Mouse (Mus musculus) megakaryocyte progenitor cell, adult 5-6 weeks (primary cell): ENCODE measurements at regions not wholly inside any gene's neighbourhood (a gene's known extent, or its start where the extent isn't known, plus 50 kb on each side); places are given as distances from the start of the nearest gene placed in this dataset.

Experiments used
- ATAC-seq: replicated peaks from 2 replicates; pipeline ENCODE4 v1.8.0; 2016; ENCODE audit warnings: mild to moderate bottlenecking, moderate TSS enrichment, inconsistent platforms; ENCODE audit not compliant: poor library complexity

- peak; percentile 95 for ATAC-seq
These were observed 343.5 kb downstream of the Gm11361 start for GRCm38 (mm10) chr13:28600792-28601191.

DNA sequence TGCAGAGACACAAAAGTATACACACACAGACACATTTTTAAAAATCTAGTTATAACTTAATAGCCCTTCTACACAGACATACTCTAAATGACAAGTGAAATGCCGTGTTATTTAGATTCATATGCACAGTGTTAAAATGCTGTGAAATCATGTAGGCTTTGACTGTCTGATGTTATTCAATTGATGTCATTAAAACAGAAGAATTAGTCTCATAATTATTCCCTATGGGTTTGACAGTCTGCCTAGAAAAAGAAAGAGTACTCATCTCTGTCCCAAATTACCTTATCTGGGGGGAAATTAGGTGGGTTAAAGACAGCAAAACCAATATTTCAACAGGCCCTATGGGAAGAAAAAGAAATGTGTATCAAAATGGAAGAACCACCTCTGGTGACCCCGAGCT is 339.0 kb downstream of the Gm11361 start:
- ATAC-seq = no peak

DNA sequence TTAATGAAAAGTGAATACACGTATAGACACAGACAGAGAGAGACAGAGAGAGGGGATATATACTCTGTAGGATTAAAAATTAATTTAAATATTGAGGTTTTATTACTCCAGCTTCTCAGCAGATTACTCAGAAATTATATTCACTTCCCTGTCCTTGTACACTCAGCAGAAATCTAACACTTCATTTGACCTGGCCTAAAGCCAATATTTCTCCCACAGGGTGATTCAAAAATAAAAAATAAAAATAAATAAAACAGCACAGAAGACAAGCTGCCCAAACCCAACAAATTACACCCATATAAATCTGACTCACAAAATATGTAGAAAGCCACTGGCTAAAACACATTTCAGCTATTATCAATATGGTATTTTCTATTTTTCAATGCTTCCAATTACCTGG is 334.8 kb downstream of the Gm11361 start:
- ATAC-seq = no peak

GRCm38 (mm10) chr13:28587977-28588376 is 330.6 kb downstream of the Gm11361 start:
- ATAC-seq = no peak

GRCm38 (mm10) chr13:28586693-28587092 is 329.4 kb downstream of the Gm11361 start:
- ATAC-seq = no peak

DNA sequence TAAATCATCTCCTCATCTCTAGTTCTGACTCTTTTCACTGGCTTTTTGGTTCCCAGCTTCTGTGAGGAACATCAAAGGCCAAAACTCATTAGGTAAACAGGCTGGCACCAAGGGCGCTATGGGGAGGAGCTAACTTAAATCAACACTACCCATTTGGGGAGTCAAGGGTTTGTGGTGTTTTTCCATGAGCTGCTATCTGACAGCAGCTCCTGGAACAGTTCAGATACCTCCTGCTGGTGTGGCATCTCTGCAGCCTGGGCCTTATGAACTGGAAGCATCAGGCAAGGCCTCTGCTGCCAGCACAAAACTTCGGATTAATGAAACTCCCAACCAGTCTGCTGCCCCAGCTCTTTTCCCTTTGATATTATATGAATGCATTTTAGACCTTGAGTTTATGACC is 328.8 kb downstream of the Gm11361 start:
- ATAC-seq = no peak

DNA sequence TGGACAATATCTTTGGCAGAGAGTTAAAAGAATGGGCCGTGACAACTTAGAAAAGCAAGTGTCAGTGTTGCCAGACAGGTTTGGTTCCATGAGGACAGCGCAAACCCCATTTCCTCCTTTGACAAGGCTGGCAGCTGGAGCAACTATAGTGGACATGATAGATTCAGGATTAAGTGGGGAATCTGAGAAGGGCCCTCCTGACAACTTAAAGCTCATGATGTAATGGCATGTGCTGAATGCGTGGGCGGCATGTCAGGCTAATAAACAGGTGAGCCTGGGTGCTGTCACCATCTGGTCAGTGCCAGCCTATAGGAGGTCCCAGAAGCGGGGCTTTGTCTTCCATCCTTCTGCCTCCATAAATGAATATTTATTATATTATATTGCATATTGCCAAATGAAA is 326.3 kb downstream of the Gm11361 start:
- no peak for ATAC-seq

DNA sequence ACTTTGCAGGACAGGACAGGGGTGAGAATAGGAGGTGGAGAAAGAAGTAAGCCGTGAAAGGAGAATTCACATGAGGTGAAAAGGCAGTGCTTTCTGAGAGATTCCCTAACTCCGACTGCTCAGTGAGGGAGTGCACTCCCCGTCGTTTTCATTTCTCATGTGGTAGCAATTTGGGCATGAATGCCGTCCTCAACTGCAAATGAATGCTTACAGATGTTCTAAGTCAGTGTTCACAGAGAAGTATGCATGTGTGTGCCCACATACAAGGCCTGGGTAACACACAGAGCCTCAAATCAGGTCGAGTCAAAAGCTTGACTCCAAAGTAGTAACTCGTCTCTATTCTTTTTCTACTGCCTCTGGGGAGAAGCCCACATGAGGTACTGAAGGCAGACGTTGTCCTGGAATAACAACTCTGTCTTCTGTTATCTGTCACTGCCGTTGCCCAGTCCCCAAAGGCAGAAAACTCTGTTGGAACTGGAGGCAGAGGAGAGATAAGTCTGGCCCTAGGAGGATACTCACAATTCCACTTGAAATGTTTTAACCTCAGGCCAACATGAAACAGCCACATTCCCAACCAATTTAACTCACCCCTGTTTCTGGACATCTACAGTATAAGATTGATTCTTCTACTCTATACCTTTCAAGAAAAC is 318.0 kb downstream of the Gm11361 start:
- peak; percentile 45 for ATAC-seq

GRCm38 (mm10) chr13:28573364-28573763 is 316.0 kb downstream of the Gm11361 start:
- ATAC-seq = peak; percentile 42

DNA sequence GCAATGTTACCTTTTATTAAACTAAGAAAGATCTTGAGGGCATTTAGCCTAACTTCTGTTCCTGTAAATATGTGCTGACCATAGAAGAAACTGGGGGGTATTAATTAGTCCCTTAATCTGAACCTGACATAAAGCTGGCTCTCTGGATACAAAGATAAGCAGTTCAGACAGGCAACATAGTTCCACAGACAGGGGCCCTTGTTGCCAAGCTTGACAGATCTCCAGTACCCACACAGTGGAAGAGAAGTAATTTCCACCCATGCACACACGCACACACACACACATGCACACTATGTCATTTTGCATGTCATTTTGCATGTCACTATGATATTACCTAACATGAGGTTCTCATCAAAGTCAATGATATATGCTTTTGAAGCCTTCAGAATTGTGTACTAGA is 315.1 kb downstream of the Gm11361 start:
- peak; percentile 68 for ATAC-seq

GRCm38 (mm10) chr13:28571716-28572115 is 314.4 kb downstream of the Gm11361 start:
- peak; percentile 53 for ATAC-seq

DNA sequence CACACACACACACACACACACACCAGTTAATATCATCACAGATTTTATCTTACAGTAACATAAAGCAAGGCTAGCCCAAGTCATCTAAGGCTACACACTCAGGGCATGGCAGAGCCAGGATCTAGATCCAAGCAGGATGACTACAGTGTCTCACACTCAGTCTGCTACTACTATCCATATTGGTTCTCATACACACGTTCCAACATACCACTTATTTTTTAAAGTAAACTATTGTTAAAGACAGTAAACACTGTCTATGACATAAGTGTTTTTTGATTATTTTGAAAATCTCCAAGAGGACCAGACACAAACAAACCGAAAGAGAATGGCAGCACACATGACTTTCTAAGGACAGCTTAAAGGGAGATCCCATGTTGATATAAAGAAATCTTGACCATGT is 306.3 kb downstream of the Gm11361 start:
- no peak for ATAC-seq

DNA sequence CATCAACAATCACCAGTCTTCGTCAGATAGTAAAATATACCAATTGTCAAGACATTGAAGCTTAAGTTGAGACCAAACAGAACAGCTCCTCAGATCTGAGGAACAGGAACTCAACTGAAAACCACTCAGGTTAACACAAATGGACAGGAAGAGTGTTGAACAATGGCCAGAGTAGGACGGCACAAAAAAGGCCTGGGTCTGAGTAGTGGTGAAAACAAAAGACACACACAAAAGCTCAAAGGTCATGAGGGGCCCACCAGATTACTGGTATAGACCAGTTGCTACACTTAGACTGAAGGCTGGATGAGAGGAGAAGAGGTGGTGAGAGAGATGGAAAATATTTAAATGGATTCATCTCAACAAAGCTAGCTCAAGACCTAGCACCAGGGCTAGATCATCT is 302.8 kb downstream of the Gm11361 start:
- no peak for ATAC-seq

DNA sequence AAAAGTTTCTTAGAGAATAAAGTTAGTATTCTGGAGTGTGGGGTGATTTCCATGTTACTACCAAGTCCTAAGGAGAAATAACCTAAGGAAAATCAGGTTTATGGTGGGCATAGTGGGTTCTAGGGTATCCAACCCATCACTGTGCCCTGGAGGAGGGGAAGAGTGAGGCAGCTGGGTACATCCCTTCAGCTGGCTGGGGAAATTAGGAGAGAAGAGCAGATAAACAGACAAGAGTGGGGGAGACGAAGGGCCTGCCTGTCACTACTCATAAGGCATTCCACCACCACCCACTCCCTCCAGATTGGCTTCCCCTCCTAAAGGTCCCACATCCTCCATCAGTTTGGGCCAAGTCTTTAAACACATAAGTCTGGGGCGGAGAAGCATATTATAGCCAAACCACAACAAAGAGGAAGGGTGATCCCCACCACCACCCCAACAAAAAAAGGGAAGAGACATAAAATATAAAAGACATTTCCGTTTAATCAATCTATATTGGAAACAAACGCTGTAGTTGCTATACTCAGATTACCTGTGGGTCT is 299.8 kb downstream of the Gm11361 start:
- ATAC-seq = peak; percentile 85

GRCm38 (mm10) chr13:28556385-28556938 is 299.1 kb downstream of the Gm11361 start:
- ATAC-seq = peak; percentile 75

- no peak for ATAC-seq
These were observed 297.0 kb downstream of the Gm11361 start for GRCm38 (mm10) chr13:28554143-28554830.

DNA sequence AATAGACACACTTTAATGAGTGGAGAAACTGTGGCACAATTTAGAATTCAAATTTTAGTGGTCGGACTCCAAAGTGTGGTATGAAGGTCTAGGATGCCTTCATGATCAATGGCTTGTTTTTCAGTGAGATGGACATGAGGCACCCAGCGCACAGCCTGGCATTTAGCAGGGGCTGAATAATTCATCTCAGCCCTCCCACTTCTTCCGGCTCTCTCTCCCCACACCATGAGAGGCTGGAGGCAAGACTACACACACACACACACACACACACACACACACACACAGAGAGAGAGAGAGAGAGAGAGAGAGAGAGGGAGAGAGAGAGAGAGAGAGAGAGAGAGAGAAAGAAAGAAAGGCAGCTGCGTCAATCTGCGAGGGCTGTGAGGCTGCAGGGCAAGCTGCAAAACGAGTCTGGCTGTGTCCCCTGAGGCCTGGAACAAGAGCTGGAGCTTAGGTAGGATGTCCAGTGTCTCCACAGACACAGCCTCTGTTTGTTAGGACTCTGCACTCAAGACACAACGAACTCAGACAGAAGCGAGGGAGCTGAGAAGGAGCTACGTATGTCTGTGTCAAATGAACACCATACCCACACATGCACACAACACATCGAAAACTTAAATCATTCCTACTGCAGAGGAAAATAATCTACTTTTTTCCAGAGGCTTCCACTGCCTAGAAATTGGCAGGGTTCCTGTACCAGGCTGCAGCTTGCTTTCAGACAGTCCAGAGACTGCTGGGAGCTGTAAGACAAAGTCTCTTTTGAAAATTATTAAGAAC is 295.8 kb downstream of the Gm11361 start:
- no peak for ATAC-seq

- ATAC-seq = peak; percentile 40
These were observed 294.2 kb downstream of the Gm11361 start for GRCm38 (mm10) chr13:28551555-28551954.

GRCm38 (mm10) chr13:28545797-28546196 is 288.5 kb downstream of the Gm11361 start:
- no peak for ATAC-seq

- ATAC-seq = peak; percentile 32
These were observed 288.0 kb downstream of the Gm11361 start for GRCm38 (mm10) chr13:28545337-28545736.

- ATAC-seq = no peak
These were observed 287.5 kb downstream of the Gm11361 start for GRCm38 (mm10) chr13:28544819-28545180.
